Mouse (Mus musculus) right cerebral cortex, postnatal 25 days (tissue): ENCODE measurements around the gene Cxadr.
"Not testable (repeated sequence)": the region's sequence is repeated elsewhere in the genome, so short reads cannot be mapped to it uniquely, and the experiment has no call there.

Source experiments
- DNase-seq: peaks from one replicate; pipeline ENCODE4 v3.0.0; 2022

The Cxadr gene

GRCm38 (mm10) chr16:78307476-78308192 lies 6.3 kb downstream of the Cxadr start:
- DNase-seq = no peak

GRCm38 (mm10) chr16:78309258-78309657 lies 8.0 kb downstream of the Cxadr start:
- DNase-seq = no peak

- DNase-seq = no peak
Observed at GRCm38 (mm10) chr16:78313135-78313887, 12.0 kb downstream of the Cxadr start.

GRCm38 (mm10) chr16:78314026-78314425 lies 12.7 kb downstream of the Cxadr start:
- DNase-seq = no peak

GRCm38 (mm10) chr16:78316849-78317248 lies 15.6 kb downstream of the Cxadr start:
- DNase-seq = peak; percentile 57

GRCm38 (mm10) chr16:78317960-78318359 lies 16.7 kb downstream of the Cxadr start:
- no peak for DNase-seq

- DNase-seq = no peak
Observed at GRCm38 (mm10) chr16:78319711-78320110, 18.4 kb downstream of the Cxadr start.

GRCm38 (mm10) chr16:78321559-78321958 lies 20.3 kb downstream of the Cxadr start:
- DNase-seq = no peak

GRCm38 (mm10) chr16:78322140-78322539 lies 20.9 kb downstream of the Cxadr start:
- no peak for DNase-seq

GRCm38 (mm10) chr16:78325972-78326848 lies 24.9 kb downstream of the Cxadr start:
- DNase-seq = no peak

- no peak for DNase-seq
Observed at GRCm38 (mm10) chr16:78327562-78327961, 26.3 kb downstream of the Cxadr start.

GRCm38 (mm10) chr16:78327999-78328398 lies 26.7 kb downstream of the Cxadr start:
- DNase-seq = no peak

GRCm38 (mm10) chr16:78337226-78337625 lies 35.9 kb downstream of the Cxadr start:
- DNase-seq = no peak

- no peak for DNase-seq
Observed at GRCm38 (mm10) chr16:78341356-78341755, 40.1 kb downstream of the Cxadr start.

- no peak for DNase-seq
Observed at GRCm38 (mm10) chr16:78342767-78343166, 41.5 kb downstream of the Cxadr start.

- DNase-seq = no peak
Observed at GRCm38 (mm10) chr16:78343792-78344191, 42.5 kb downstream of the Cxadr start.

- DNase-seq = no peak
Observed at GRCm38 (mm10) chr16:78346662-78347327, 45.5 kb downstream of the Cxadr start.

- DNase-seq = no peak
Observed at GRCm38 (mm10) chr16:78347328-78347926, 46.1 kb downstream of the Cxadr start.

GRCm38 (mm10) chr16:78357757-78358156 lies 56.5 kb downstream of the Cxadr start:
- DNase-seq = no peak

- no peak for DNase-seq
Observed at GRCm38 (mm10) chr16:78361466-78361865, 60.2 kb downstream of the Cxadr start.

GRCm38 (mm10) chr16:78364554-78364953 lies 63.3 kb downstream of the Cxadr start:
- not testable (repeated sequence) for DNase-seq

- DNase-seq = no peak
Observed at GRCm38 (mm10) chr16:78371491-78372046, 70.3 kb downstream of the Cxadr start.
